Mouse (Mus musculus): ENCODE data around the gene 1700029H14Rik. TPM values are rescaled to one million over a fixed set of nuclear protein-coding genes. Genes with fewer than 3 reads are reported as not detected.

The 1700029H14Rik gene
- total and polyA plus RNA-seq, 3 experiments, result not detected

GRCm38 (mm10) chr8:13529011-13529840 lies 33.0 kb downstream of the 1700029H14Rik start:
- H3K9me3 ChIP-seq (replicated peaks; ENCODE audit: low read length), result peaks cover 6% of the 10 kb centered on the region
- no peak overlapping the region for H3K4me2 ChIP-seq (ENCODE audit: insufficient read depth, low read depth, poor library complexity, severe bottlenecking)
- in situ Hi-C loops (cut with MboI; ENCODE audit: low pct_ligation_motif_present, low pct_unique_long_range_greater_than_20kb, low sequenced_read_pairs) (no loop called here), dilution Hi-C loops (cut with MboI; ENCODE audit: extremely low pct_ligation_motif_present, extremely low pct_unique_long_range_greater_than_20kb, low sequenced_read_pairs) (no loop called here)
- H3K27me3 ChIP-seq (replicated peaks), result peaks cover 15% of the 10 kb centered on the region
- no peak overlapping the region for H3K4me3 ChIP-seq (replicated peaks in 1 of 3; ENCODE audit: low read depth in 2 of 3, low read length in 2 of 3, poor library complexity in 1 of 3)
- no peaks in the 10 kb centered on the region for H3K79me2 ChIP-seq (replicated peaks; ENCODE audit: control insufficient read depth, extremely low read depth, insufficient read depth, poor library complexity, severe bottlenecking)
- no peak overlapping the region for H3K27ac ChIP-seq (ENCODE audit: insufficient read depth, low read depth)
- no peaks in the 10 kb centered on the region for H3K4me1 ChIP-seq (ENCODE audit: control insufficient read depth in 1 of 2, insufficient read depth in 2 of 2)
- no peak for DNase-seq (ENCODE audit: extremely low read depth)
- H3K36me3 ChIP-seq (replicated peaks in 1 of 2; ENCODE audit: control insufficient read depth in 1 of 2, insufficient read depth in 1 of 2, low read length in 1 of 2), result no peaks in the 10 kb centered on the region
- no peak for TF ChIP-seq MYC (IDR thresholded peaks at IDR 0.05; ENCODE audit: low read depth, low read length)
- no peak for TF ChIP-seq CHD2 (IDR thresholded peaks at IDR 0.05; ENCODE audit: low read length)
- TF ChIP-seq BHLHE40 (IDR thresholded peaks at IDR 0.05; ENCODE audit: low read depth, low read length), result no peak
- no peak for TF ChIP-seq TBP (conservative IDR thresholded peaks at IDR 0.05; ENCODE audit: low read depth, low read length)
- no peak for TF ChIP-seq ZKSCAN1 (IDR thresholded peaks at IDR 0.05; ENCODE audit: borderline replicate concordance, low read depth, low read length)
- no peak for TF ChIP-seq NRF1 (IDR thresholded peaks at IDR 0.05; ENCODE audit: low read depth, low read length)
- no peak for TF ChIP-seq E2F4 (IDR thresholded peaks at IDR 0.05; ENCODE audit: insufficient replicate concordance, low read depth, low read length)
- no peak for TF ChIP-seq NELFE (IDR thresholded peaks at IDR 0.05; ENCODE audit: low read depth, low read length)
- no peak for TF ChIP-seq TCF12 (IDR thresholded peaks at IDR 0.05; ENCODE audit: low read depth, low read length)
- no peak for TF ChIP-seq IRF4 (IDR thresholded peaks at IDR 0.05; ENCODE audit: low read depth, low read length)
- TF ChIP-seq RCOR1 (conservative IDR thresholded peaks at IDR 0.05; ENCODE audit: low read depth, low read length), result no peak
- no peak for TF ChIP-seq ZC3H11A (IDR thresholded peaks at IDR 0.05; ENCODE audit: low read depth, low read length)
- TF ChIP-seq JUN (IDR thresholded peaks at IDR 0.05; ENCODE audit: insufficient read depth, low read depth, low read length), result no peak
- TF ChIP-seq SIN3A (IDR thresholded peaks at IDR 0.05; ENCODE audit: low read length), result no peak
- TF ChIP-seq MAX (IDR thresholded peaks at IDR 0.05; ENCODE audit: low read length), result no peak
- TF ChIP-seq CHD1 (IDR thresholded peaks at IDR 0.05; ENCODE audit: low read depth, low read length), result no peak
- no peak overlapping the region for H3K9ac ChIP-seq (ENCODE audit: insufficient read depth, low read depth)

GRCm38 (mm10) chr8:13521392-13521791 lies 40.9 kb downstream of the 1700029H14Rik start:
- H3K79me2 ChIP-seq (replicated peaks; ENCODE audit: control insufficient read depth, extremely low read depth, insufficient read depth, poor library complexity, severe bottlenecking), result no peaks in the 10 kb centered on the region
- dilution Hi-C loops (cut with MboI; ENCODE audit: extremely low pct_ligation_motif_present, extremely low pct_unique_long_range_greater_than_20kb, low sequenced_read_pairs), result no loop called here
- TF ChIP-seq CHD1 (IDR thresholded peaks at IDR 0.05; ENCODE audit: low read depth, low read length) (no peak), EP300 (IDR thresholded peaks at IDR 0.05; ENCODE audit: low read length) (no peak), IRF4 (IDR thresholded peaks at IDR 0.05; ENCODE audit: low read depth, low read length) (no peak), JUND (conservative IDR thresholded peaks at IDR 0.05; ENCODE audit: low read depth, low read length) (no peak), MAZ (IDR thresholded peaks at IDR 0.05; ENCODE audit: low read depth, low read length) (no peak), USF1 (IDR thresholded peaks at IDR 0.05; ENCODE audit: low read depth, low read length) (no peak), ZKSCAN1 (IDR thresholded peaks at IDR 0.05; ENCODE audit: borderline replicate concordance, low read depth, low read length) (no peak), SMC3 (IDR thresholded peaks at IDR 0.05; ENCODE audit: low read depth, low read length) (no peak), HCFC1 (IDR thresholded peaks at IDR 0.05; ENCODE audit: low read depth, low read length) (no peak), USF2 (conservative IDR thresholded peaks at IDR 0.05; ENCODE audit: low read depth, low read length) (no peak), ZC3H11A (IDR thresholded peaks at IDR 0.05; ENCODE audit: low read depth, low read length) (no peak), ZMIZ1 (IDR thresholded peaks at IDR 0.05; ENCODE audit: low read depth, low read length) (no peak), POLR2AphosphoS2 (IDR thresholded peaks at IDR 0.05; ENCODE audit: low read depth, low read length) (no peak), JUN (IDR thresholded peaks at IDR 0.05; ENCODE audit: insufficient read depth, low read depth, low read length) (no peak), ZNF384 (IDR thresholded peaks at IDR 0.05; ENCODE audit: low read depth, low read length) (no peak), SIN3A (IDR thresholded peaks at IDR 0.05; ENCODE audit: low read length) (no peak), CHD2 (IDR thresholded peaks at IDR 0.05; ENCODE audit: low read length) (no peak), MAFK (IDR thresholded peaks at IDR 0.05; ENCODE audit: insufficient replicate concordance, low read length) (no peak), TBP (conservative IDR thresholded peaks at IDR 0.05; ENCODE audit: low read depth, low read length) (no peak)

More at GRCm38 (mm10) chr8:13521392-13521791, 40.9 kb downstream of the 1700029H14Rik start:
- in situ Hi-C loops (cut with MboI; ENCODE audit: low pct_ligation_motif_present, low pct_unique_long_range_greater_than_20kb, low sequenced_read_pairs), result no loop called here
- H3K4me1 ChIP-seq (ENCODE audit: control insufficient read depth in 1 of 2, insufficient read depth in 2 of 2), result no peaks in the 10 kb centered on the region
- no peaks in the 10 kb centered on the region for H3K36me3 ChIP-seq (replicated peaks in 1 of 2; ENCODE audit: control insufficient read depth in 1 of 2, insufficient read depth in 1 of 2, low read length in 1 of 2)
- peaks cover 4% of the 10 kb centered on the region for H3K9me3 ChIP-seq (replicated peaks; ENCODE audit: low read length)
- no peak overlapping the region for H3K4me2 ChIP-seq (ENCODE audit: insufficient read depth, low read depth, poor library complexity, severe bottlenecking)
- peaks cover 47% of the 10 kb centered on the region for H3K27me3 ChIP-seq (replicated peaks)
- no peak overlapping the region for H3K27ac ChIP-seq (ENCODE audit: insufficient read depth, low read depth)
- H3K4me3 ChIP-seq (replicated peaks in 1 of 3; ENCODE audit: low read depth in 2 of 3, low read length in 2 of 3, poor library complexity in 1 of 3), result no peak overlapping the region
- no peak for DNase-seq (ENCODE audit: extremely low read depth)
- no peak overlapping the region for H3K9ac ChIP-seq (ENCODE audit: insufficient read depth, low read depth)
